Mouse (Mus musculus) monocyte, adult 5-6 weeks (primary cell): ENCODE measurements around the gene Cnpy1. TPM values are rescaled to one million over a fixed set of nuclear protein-coding genes. Genes with fewer than 3 reads are reported as not detected.

Source experiments
- ATAC-seq: fragments of 153-309, 156-312 bp; replicated peaks from 2 replicates; pipeline ENCODE4 v1.8.0; 2017; ENCODE audit warnings: mild to moderate bottlenecking; ENCODE audit not compliant: low TSS enrichment, insufficient number of reproducible peaks, severe bottlenecking, poor library complexity, low FRiP score
- total RNA-seq: library from RNA; stranded (forward); fragments of 200-1000, 200-491, 200-594 nt; gene quantifications from 3 replicates; pipeline ENCODE4 v1.2.3, GENCODE M21; 2017

Cnpy1 gene
- total RNA-seq: not detected in 3 replicates

- ATAC-seq: no peak
Measured at GRCm38 (mm10) chr5:28245574-28245973, at the start of gene Cnpy1. Cnpy1 (minus strand) TSS chr5:28245806.

- peak; percentile 90 for ATAC-seq
Measured at GRCm38 (mm10) chr5:28293990-28294389, 48.4 kb upstream of the Cnpy1 start.

- ATAC-seq: no peak
Measured at GRCm38 (mm10) chr5:28292281-28292680, 46.7 kb upstream of the Cnpy1 start.

- ATAC-seq: no peak
Measured at GRCm38 (mm10) chr5:28291118-28291850, 45.7 kb upstream of the Cnpy1 start.

GRCm38 (mm10) chr5:28290630-28291029 lies 45.0 kb upstream of the Cnpy1 start:
- no peak for ATAC-seq

- ATAC-seq: no peak
Measured at GRCm38 (mm10) chr5:28289111-28289510, 43.5 kb upstream of the Cnpy1 start.

- ATAC-seq: no peak
Measured at GRCm38 (mm10) chr5:28277279-28277678, 31.7 kb upstream of the Cnpy1 start.

GRCm38 (mm10) chr5:28272836-28273235 lies 27.2 kb upstream of the Cnpy1 start:
- ATAC-seq: no peak

- ATAC-seq: peak; percentile 93
Measured at GRCm38 (mm10) chr5:28269469-28269991, 23.9 kb upstream of the Cnpy1 start.

GRCm38 (mm10) chr5:28267576-28267975 lies 22.0 kb upstream of the Cnpy1 start:
- no peak for ATAC-seq

- no peak for ATAC-seq
Measured at GRCm38 (mm10) chr5:28265653-28266052, 20.0 kb upstream of the Cnpy1 start.

- ATAC-seq: no peak
Measured at GRCm38 (mm10) chr5:28263852-28264251, 18.2 kb upstream of the Cnpy1 start.

- no peak for ATAC-seq
Measured at GRCm38 (mm10) chr5:28262070-28262469, 16.5 kb upstream of the Cnpy1 start.

- ATAC-seq: no peak
Measured at GRCm38 (mm10) chr5:28259939-28260338, 14.3 kb upstream of the Cnpy1 start.

GRCm38 (mm10) chr5:28259385-28259784 lies 13.8 kb upstream of the Cnpy1 start:
- peak; percentile 88 for ATAC-seq

- no peak for ATAC-seq
Measured at GRCm38 (mm10) chr5:28257816-28258215, 12.2 kb upstream of the Cnpy1 start.

GRCm38 (mm10) chr5:28252999-28253398 lies 7.4 kb upstream of the Cnpy1 start:
- ATAC-seq: no peak

- ATAC-seq: no peak
Measured at GRCm38 (mm10) chr5:28252260-28252659, 6.7 kb upstream of the Cnpy1 start.

- no peak for ATAC-seq
Measured at GRCm38 (mm10) chr5:28251211-28251764, 5.7 kb upstream of the Cnpy1 start.

- no peak for ATAC-seq
Measured at GRCm38 (mm10) chr5:28250479-28250878, 4.9 kb upstream of the Cnpy1 start.
